Mouse (Mus musculus) layer of hippocampus, postnatal 25 days (tissue): ENCODE data around the gene Wnt2b. TPM values are rescaled to one million over a fixed set of nuclear protein-coding genes. Genes with fewer than 3 reads are reported as not detected.

Experiments
- DNase-seq, 2 experiments: peaks; one replicate each; pipeline ENCODE4 v3.0.0; 2022; ENCODE audit warnings: mixed read lengths in 2 of 2, low spot score in 1 of 2; ENCODE audit errors: extremely low spot score in 1 of 2
- total RNA-seq, 2 experiments: library from RNA; stranded (reverse); gene quantifications; 2 replicates each; pipeline ENCODE4 v1.2.3; 2021

Wnt2b gene
- under 1 TPM; 0.23 to 0.66 TPM for total RNA-seq

- no peak for DNase-seq
These were observed at the start of gene Wnt2b for GRCm38 (mm10) chr3:104961066-104962059. TSS of gene Wnt2b (minus strand) at chr3:104961921.

GRCm38 (mm10) chr3:105010681-105011339 is 49.1 kb upstream of the Wnt2b start:
- no peak for DNase-seq

- DNase-seq: no peak
These were observed 46.3 kb upstream of the Wnt2b start for GRCm38 (mm10) chr3:105008070-105008469.

- no peak for DNase-seq
These were observed 44.4 kb upstream of the Wnt2b start for GRCm38 (mm10) chr3:105006101-105006500.

GRCm38 (mm10) chr3:105005561-105006065 is 43.9 kb upstream of the Wnt2b start:
- no peak for DNase-seq

- DNase-seq: no peak
These were observed 43.3 kb upstream of the Wnt2b start for GRCm38 (mm10) chr3:105005011-105005410.

DNA sequence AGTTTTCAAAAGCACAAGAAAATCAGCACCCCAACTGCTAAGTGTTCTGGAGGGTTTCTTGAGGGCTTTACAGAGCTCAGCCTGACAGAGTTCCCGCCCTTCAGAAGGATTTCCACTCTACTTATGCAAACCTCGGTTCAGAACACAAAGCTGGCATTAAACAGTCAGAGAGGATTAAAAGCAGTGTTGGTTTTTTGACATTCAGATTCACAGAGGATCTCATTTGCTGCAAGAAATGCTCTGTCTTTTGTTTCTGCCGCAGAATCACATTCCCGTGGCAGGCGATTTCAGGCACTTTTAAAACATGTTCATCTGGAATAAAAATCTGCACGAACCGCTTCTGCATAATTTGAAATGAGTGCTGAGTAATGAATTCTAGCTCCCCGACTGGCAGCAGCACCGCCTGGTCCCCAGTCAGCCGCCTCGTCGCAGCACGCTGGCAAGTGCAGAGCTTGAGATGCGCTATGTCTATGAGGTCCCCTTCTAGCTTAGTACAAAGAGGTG is 42.3 kb upstream of the Wnt2b start:
- peak; percentile 41 to 47 for DNase-seq

GRCm38 (mm10) chr3:105001374-105001773 is 39.7 kb upstream of the Wnt2b start:
- no peak for DNase-seq

- DNase-seq: no peak
These were observed 38.8 kb upstream of the Wnt2b start for GRCm38 (mm10) chr3:105000561-105000960.

GRCm38 (mm10) chr3:104997563-104997962 is 35.8 kb upstream of the Wnt2b start:
- no peak for DNase-seq

GRCm38 (mm10) chr3:104995707-104996106 is 34.0 kb upstream of the Wnt2b start:
- no peak for DNase-seq

- no peak for DNase-seq
These were observed 32.7 kb upstream of the Wnt2b start for GRCm38 (mm10) chr3:104994415-104994841.

DNA sequence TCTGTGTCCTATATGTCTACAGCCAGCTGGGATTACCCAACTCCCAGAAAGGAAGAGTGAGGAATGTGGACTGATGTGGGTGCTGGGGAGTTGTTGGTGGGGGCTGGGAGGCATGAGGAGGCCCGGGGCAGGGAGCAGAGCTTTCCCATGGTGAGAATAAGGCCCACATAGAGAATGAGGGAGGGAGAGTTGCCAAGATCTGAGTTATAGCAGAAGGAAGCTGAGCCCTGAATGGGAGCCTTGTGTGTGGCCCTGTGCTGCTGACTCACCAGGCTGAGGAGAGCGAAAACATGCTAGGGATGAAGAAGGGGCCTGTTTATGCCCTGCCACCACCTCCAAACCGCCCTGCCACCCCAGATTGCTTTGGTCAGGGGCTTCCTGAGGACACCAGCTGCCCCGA is 32.1 kb upstream of the Wnt2b start:
- peak in 1 of 2 experiments; percentile 34 for DNase-seq

GRCm38 (mm10) chr3:104992709-104993388 is 31.1 kb upstream of the Wnt2b start:
- DNase-seq: peak; percentile 82 to 98

DNA sequence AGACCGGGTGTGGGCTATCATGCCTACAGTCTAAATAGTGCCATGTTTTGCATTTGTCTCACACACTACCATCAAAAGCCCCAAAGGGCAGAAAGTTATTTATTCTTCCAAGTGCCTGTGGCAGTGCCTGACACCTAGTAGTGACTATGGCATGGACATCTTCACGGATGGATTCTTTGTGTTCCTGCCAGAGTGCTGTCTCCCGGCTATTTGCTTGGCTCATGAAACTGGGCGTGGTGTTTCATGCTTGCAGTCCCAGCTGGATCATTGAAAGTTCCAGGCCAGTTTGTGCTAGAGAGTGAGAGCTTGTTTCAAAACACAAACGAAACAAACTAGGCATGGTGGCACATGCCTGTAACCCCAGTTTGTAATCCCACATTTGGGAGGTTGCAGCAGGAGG is 30.0 kb upstream of the Wnt2b start:
- no peak for DNase-seq

DNA sequence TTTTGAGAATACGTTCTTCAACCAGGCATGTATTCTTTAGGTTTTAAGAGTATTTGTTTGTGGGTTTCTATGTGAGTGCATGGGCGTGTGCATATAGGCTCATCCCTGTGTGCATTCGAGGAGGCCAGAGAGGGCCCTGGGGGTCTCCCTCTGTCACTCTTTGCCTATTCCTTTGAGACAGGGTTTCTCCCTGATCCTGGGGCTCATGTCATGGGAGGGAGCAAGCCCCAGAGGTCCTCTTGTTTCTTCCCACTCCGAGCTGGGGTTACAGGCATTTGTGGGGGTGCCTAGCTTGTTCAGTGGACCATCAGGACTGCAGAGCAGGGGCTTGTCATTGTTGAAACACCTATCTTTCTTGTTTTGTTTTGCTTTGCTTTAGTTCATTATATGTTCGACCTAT is 26.2 kb upstream of the Wnt2b start:
- no peak for DNase-seq

DNA sequence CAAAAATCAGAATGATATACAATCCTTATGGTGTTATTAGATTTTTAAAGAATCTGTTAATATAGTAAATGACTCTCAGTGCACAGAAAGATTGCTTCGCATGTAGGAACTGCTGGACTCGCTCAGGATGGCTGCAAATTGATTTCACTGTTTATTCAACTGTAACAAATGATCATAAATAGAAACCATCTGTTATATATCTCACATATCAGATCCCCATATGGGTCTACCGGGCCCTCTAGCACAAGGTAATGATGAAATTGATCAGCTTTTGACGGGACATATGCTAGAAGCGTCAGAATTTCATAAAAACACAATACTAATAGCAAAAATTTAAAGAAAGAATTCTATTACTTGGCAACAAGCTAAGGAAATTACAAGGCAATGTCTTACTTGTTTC is 18.0 kb upstream of the Wnt2b start:
- DNase-seq: no peak

- peak; percentile 87 to 94 for DNase-seq
These were observed 6.0 kb upstream of the Wnt2b start for GRCm38 (mm10) chr3:104967548-104968300.

GRCm38 (mm10) chr3:104965991-104966554 is 4.4 kb upstream of the Wnt2b start:
- DNase-seq: no peak
